Mouse (Mus musculus) gastrocnemius, adult 18-20 months (tissue): ENCODE data around the gene Islr2. TPM values are rescaled to one million over a fixed set of nuclear protein-coding genes. Genes with fewer than 3 reads are reported as not detected.
A peak's percentile ranks its signal among the peaks of the same experiment; 100 is the strongest.

Source experiments
- DNase-seq: peaks from one replicate; pipeline ENCODE4 v3.0.0; 2021; ENCODE audit warnings: low spot score
- total RNA-seq, 2 experiments: library from RNA; stranded (reverse); gene quantifications; 2 replicates each; pipeline ENCODE4 v1.2.3; 2021

The Islr2 gene
- total RNA-seq, 2 experiments from 2014 or later = 1.6 to 1.9 TPM

DNA sequence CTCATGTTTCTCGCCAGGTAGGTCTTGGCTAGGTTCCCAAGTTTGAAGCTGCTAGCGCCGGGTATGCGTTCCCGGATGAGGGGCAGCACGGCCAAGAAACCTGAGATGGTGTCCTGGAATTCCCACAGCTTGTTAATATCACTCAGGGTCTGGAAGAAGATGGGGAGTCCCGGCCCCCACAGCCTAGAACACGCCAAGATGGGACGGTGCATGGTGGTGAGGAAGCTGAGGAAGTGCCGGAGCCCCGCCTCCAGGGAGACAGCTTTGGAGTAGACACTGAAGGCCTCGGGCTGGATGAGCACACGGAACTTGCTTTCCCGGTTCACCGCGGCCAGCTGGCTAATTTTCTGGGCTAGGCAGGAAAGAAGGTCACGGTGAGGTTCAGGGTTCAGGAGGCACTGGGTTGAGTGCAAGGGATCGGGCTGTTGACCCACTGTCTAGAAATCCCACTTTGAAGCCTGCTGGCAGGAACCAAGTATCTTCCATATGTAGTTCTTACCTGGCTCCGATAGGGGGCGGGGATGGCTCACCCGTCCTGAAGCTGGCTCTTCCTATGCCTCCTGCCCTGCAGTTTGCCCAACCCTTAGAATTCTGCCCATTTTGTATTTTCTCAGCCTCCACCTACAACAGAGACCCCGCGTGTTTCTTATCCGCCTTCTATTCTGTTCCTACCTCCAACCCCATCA, 16.2 kb upstream of the Islr2 start:
- DNase-seq = no peak

DNA sequence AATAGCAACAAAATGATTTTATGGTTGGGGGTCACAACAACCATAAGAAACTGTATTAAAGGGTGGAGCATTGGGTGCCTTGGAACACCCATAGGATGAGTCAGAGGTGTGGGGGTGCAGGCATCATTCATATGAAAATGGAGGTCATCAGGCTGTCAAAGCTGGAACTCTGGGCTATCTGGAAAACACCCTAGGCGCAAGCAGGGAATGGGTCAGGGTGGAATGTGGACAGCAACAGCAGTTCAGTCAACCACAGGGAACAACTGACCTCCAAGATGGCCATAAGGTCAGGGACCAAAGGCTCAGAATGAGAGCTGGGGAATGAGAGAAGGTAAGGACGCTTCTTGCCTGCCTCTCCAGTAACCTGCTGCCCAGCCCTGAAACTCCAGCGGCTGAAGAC, 14.4 kb upstream of the Islr2 start:
- DNase-seq = no peak

DNA sequence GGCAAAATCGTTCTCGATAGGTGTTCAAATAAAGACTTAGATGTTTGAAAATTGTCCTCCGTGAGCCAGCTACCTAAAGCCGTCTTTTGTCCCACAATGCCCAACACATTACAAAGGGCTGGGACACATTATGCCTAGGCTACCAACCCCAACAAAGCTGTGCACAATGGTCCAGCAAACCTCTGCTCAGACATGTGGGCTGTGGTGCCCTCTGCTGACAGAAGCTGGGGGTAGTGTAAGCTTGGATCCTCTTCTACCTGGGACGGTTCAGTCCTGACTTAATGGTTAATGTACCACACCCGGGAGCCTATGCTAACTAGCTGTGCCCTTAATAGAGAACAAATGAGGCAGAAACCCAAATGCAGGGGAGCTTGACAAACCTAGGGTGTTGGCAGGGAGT, 12.3 kb upstream of the Islr2 start:
- DNase-seq = no peak

DNA sequence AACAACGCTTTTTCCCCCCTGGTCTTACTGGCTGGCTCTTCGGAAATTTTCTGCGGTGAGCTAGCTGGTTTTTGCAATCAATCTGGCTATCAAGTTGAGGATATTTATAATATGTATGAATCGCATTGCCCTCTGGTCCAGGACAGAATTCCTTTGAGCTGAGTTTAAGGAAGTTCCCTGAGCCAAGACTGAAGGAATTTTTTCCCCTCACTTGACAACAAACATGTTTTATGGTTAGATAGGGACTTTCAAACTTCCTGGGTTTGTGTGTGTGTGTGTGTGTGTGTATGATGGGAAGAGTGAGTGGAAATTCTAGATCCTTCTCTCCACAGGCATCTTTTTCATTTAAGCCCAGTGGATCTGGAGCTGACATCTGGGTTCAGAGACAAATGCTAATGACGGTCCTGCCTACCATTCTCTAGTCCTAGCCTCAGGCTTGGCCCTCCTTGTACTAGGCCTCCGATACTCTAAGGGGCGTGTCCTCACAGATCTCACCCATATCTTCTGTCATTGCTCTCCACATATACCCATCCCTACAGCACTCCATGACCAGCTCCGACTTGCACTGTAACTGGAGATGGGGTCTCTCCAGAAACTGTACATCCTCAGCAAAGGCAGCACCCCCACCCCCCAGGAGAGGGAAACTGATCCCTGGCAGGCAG, 10.5 kb upstream of the Islr2 start:
- DNase-seq = no peak

DNA sequence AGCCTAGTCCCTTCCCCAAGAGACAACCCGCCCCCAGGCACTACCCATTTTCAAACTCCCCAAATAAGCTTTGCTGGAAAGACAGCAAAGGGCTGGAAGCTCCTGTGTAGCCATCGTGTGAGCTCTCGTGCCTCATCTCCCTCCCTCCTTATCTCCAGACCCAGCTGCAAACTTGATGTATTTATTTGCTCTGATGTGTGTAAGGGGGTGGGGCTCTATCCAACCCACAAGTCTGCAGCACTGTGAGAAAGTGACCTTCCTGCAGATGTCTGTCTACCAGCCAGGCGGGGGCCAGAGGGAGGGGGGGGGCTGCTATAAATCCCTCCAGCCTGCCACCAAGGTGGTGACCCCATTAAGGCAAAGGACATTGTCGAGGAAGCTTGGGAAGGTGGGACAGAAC, 9.7 kb upstream of the Islr2 start:
- DNase-seq = no peak

DNA sequence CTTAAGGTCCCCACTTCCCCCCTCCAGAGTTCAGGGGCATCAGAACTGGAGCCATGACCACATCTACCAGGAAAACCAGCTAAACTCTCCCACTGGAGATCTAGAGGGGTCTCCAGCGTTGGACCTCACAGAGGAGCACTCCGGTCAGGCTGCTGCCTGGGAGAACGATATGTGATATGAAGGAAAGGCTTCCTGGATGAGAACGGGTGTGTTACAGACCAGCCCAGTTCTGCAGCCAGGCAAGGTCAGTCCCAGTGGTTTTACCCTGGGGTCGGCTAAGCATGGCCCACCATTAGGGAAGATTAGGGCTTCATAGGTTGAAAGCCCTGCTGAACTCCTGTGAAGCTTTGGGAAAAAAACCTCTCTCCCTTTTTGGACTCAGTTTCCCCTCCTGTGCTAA, 9.3 kb upstream of the Islr2 start:
- no peak for DNase-seq

DNA sequence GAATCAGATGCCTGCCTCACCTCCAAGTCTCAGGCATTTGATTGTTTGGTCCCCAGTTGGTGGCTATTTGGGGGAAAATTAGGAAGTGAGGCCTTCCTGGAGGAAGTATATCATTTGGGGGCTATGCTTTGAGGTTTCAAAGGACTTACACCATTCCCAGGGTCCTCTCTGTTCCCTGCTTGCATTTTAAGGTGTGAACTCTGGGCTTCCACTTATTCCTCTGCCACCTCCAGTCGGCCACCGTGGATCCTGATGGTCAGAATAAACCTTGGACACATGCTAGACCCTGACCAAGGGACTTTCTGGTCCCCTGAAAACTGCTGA, 6.1 kb upstream of the Islr2 start:
- no peak for DNase-seq

DNA sequence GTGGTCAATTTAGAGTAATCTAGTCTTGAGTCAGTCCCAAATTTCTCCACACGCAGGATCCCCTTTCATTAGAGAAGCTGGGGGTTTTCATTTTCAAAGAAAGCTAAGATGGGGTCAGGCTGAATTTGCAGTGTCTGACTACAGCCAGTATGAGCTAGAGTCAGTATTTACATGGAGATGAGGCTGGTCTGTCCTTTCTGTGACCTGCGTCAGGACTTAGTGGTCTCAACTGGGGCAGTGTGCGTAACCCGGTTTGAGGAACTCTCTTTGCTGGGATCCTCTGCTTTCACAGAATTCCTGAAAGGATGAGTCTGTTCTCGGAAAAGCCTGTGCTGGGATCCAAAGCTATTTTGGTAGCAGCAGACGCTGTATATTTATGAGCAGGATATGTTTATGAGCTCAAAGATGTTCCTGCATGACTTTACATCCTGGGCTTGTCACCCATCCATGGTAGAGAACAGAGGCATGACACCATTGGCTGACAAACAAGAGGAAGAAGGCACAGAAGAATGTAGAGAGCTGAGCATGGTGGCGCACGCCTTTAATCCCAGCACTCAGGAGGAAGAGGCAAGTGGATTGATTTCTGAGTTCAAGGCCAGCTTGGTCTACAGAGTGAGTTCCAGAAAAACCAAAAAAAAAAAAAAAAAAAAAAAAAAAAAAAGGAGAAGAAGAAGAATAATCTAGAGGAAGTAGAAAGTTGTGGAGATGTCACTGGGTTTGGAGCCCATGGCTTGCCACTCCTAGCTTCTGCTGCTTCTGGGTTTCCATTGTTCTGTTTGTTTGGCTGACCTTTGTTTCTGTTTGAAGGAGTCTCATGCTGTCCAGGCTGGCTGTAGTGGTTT, 5.6 kb upstream of the Islr2 start:
- no peak for DNase-seq

DNA sequence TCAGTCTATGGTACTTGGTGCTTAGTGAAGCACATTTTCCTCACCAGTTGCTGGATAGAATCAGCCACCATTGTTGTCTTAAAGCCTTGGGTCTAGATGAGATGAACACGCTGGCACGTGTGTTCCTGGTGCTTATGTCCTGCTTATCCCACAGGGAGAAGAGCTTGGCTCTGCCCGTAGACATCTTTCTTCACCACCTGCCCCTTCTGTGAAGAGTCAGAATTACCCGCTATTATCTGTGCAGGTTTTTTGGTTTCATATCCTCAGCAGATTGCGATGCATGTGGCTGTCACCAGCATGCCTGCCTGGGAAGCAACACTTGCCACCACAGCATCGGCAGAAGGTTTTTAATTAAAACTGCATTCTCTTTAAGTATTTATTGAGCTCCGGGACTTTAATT, 1.9 kb upstream of the Islr2 start:
- no peak for DNase-seq

DNA sequence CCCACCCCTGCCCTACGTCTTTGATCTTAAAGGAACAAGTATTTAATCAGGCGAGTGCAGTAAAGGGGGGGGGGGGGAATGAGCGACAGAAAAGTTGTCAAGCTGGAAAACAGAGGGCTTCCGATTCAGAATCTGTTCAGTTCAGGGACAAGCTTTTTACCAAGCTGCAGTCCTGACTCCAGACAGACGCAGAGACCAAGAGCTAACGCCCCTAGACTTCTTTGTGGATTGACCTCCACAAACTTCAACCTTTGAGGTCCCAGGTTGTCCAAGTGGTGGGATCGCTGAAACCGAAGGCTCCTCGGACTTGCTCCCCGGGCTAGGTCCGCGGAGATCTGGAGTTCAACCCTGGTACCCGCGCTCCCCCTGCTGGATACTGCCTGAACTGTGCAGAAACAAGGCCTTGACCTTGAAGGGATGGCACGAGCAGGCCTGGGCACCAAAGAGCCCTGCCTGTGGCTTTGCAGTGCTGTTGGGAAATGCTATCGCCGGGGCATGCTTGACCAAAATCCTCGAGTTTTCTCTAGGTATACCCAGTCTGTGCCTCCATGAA, 405 bp upstream of the Islr2 start:
- peak; percentile 95 for DNase-seq

DNA sequence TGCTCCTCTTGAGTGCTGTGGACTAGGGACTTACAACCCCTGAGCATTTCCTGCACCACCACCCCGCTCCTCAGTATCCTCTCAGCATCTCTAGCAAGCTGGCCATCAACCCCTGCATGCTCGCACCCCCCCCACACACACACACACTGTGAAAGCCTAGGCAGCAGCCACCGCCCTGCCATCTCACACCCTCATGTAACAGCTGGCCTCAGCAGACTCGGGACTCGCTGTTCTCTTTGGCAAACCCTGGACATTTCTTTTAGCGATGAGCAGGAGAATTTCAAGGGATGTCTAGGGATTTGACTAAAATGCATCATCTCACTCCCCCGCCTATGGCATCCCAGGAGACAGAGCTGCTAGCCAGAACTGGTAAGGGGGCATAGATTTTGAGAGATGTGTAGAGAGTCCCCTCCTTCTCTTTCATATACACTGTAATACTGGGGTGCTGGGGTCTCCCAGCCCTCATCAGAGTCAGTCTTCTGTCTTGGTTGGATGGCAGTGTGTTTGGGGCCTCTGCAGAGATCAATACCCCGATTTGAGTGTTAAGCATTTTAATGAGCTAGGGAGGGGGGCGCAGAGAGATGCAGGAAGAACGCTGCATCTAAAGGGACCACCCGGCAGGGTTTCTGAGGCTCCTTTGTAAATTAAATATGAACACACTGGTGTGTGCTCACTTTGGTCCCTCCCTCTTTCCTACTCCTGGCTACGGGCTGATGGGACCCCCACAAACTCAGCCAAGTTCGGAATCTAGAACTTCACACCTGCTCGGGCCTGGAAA, 1.3 kb downstream of the Islr2 start:
- no peak for DNase-seq

DNA sequence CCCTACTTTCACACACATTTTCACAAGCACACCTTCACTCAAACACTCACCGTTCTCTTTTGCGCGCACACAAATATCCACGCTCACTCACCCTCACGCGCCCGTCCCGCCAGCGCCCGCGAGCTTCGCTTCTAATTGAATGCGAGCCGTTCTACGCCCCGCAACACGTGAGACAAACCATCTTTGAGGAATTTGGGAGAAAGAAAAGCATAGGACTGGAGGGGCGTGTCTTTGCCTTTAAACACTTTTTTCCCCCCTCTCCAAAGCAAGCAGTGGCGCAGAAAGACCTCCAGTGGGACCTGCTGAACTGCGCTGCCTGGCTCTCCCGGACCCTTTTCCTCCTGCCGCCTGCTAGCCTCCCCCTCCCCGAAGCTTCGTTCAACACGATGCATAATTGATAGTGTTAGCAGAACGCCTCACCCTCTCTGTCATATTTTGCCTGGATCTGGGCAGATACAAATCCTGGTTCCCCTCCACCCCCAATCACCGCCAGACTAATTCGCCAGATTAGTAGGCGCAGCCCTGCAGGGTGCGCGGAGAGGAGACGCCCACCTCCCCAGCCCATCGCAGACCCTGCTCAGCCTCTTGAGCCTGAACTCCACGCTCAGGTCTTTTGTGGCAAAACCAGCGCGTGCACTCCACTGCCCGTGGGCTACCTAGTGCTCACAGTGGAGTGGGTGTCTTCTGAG, 2.1 kb downstream of the Islr2 start:
- DNase-seq = no peak

DNA sequence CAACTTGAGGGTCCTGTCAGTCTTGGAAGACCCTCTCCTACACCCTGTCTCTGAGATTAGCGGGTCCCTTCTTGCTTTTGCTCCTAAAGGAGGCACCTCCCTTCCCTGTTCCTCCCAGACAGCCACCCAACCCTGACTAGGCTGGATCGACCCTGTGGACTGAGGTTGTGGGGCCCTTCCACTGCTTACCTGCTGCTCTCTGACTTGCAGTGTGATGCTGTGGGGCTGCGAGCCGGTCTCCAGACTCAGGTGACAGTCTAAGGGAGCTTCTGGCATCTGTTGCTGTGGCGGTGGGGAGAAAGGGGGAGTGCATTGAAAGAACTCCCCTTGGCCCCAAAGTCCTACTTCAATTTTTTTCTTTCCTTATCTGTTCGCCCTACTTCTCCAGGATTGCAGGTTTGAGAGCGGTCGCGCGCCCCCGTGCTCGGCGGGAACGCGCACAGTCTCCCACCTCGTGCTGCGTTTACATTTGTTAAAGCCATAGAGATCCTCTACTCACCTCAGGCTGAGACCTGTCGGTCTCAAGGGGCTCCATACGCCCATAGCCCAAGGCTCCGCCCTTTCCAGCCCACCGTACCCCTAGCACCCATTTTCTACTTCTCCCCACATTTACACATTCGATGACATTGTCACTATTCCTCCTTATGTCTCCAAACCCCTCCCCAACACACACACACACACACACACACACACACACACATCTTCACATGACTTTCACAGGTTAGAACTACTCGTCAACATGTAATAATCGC, 2.9 kb downstream of the Islr2 start:
- DNase-seq = no peak

DNA sequence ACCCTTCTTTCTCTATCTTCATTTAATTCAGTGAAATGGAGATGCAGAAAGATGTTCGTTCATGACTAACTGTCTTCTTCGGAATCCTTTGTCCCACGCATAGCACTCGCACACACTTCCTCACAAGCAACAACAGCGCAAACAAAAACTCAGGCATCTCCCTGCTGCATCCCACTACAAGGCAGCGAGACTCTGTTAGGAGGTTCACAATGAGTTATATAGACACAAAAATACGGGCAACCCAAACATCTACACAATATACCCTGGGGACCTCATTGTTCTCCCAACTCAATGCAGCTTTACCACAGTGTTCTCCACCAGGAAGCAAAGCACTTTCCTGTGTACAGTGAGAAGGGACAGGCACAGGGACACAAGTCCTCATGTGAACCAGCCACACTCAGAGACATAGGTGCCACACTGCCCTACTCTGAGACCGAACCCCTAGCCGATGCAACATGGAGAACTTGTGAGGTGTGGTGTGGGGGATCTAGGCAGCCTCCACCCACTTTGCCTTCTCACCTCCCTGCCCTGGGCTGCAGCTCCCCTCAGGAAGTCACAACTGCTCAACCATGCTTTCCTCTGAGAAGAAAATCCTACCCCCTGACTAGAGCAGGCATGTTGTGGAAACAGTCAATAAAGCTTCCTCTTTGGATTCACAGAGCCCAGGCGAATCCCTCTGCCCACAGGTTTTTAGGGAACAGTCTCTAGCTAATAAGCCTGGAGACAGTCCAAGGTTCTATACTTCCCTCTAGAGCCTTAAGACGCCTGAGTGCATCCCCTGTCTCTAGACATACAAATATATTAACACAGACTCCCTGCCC, 3.6 kb downstream of the Islr2 start:
- no peak for DNase-seq

DNA sequence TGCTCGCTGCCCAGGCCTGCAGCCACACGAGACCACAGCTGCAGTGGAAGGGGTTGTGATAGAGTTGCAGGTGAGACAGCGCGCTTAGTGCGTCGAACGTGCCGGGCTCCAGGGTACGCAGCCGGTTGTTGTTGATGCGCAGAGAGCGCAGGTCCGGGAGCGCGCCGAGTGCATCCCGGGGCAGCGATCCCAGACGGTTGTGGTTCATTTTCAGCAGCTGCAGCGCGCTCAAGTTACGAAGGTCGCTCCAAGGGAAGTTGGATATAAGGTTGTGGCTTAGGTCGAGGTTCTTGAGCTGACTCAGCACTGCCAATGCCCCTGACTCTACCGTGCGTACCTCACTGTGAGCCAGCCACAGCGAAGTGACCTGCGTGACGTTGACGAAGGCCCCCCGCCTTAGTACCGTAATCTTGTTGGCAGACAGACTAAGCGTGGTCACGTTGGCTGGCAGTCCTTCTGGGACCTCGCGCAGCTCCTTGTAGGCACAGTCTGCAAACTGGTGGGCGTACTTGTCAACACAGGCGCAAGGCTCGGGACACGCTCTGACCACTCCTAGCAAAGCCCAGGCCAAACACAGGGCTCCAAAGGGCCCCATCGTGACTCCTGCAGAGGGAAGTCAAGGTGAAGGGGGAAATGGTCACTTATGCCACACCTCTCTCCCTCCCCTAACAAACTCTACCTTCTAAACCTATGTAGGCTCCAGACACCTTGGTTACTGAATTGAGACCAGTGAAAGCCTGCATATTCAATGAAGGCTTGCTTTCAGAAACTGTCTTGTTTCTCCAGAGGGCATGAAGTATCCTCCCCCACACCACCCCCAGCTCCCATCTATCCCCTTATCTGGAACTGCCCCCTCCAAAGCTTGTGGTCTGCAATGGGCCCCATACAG, 4.5 kb downstream of the Islr2 start:
- no peak for DNase-seq

DNA sequence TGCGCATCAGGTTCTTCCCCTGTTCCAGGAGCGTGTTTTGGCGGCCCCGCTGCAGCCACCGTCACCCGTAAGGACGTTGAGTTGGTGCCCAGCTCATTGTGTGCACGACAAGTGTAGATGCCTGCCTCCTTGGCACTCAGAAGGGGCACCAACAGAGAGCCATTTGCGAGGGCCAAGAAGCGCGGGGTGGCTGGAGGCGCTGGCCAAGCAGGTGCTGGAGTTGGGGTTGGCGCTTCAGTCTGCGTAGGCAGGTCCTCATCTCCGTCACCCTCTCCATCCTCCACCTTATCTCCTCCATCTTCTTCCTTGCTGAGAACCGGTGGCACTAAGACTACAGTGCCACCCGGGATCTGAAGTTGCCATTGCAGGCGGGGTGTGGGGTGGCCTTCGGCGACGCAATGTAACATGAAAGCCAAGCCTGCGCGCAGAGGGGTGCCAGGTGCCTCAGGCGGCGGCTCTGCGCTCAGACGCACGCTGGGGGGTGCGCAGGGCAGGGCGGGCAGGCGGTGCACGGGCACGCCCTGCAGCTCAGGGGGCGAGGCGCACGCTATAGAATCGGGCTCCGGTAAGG, 5.2 kb downstream of the Islr2 start:
- no peak for DNase-seq

DNA sequence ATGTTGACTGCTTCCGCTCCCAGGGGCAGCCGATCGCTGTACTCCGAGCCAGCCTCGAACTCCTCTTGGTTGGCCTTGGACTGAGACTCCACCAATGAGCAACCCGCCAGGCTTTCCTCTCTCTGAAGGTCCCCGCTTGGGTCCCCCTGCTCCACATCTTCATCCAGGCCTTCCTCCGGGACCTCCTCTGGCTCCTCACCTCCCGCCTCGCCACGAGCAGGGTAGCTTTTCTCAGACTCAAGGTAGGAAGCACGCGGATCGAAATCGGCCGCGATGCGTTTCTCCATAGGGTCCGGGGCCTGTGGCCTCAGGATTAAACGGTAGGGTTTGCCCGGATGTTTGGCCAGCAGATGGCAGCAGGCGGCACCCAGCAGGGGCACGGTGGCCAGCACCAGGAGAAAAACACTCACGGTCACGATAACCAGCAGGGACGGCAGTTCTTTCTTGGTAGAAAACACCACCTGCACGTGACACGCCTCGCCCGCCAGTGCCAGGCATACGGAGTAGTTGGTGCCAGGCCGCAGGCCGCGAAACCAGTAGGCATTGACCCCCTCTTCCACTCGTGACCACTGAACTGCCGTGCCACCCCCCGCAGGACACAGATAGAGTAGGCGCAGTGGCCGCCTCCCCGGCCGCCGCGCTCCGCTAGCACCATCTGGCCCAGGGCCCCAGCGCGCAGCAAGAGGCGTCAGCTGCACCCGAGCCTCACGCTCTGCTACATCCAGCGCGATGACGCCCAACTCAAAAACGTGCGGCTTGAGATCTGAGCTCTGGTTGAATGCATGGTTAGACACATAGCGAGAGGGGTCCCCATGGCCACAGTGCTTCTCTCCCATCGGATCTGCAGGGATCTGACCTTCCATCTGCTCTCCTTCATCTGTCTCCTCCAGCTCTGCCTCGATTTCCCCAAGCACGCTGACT, 6.1 kb downstream of the Islr2 start:
- no peak for DNase-seq
